Mouse (Mus musculus) lung, postnatal 0 days (tissue): ENCODE data around the gene Fnip1.

Experiments used
- CTCF ChIP-seq: IDR thresholded peaks from 2 replicates; pipeline ENCODE4 v1.5.1; 2016; ENCODE audit warnings: antibody characterized with exemption, mild to moderate bottlenecking
- EP300 ChIP-seq: IDR thresholded peaks from 2 replicates; pipeline ENCODE4 v1.6.1; 2016; ENCODE audit warnings: antibody characterized with exemption, mild to moderate bottlenecking, control low read depth

GRCm38 (mm10) chr11:54429224-54429623 is 8.8 kb upstream of the Fnip1 start:
- TF ChIP-seq CTCF: no peak
- no peak for TF ChIP-seq EP300
